ENCODE assay signal across 14 mouse cellular contexts in the genomic region with DNA sequence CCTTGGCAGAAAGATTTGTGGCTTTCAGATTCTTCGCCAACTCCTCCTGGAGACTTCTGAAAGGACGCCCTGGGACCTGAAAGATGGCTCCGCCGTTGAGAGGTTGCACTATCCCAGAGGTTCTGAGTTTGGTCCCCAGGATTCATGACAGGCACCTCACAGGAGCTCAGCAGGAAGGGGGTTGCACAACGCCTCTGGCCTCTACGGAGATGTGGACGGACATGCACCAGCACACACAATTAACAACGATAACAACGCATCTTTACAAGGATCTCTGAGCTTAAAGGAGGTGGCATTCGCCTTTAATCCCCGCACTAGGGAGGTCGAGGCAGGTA. TPM values are rescaled to one million over a fixed set of nuclear protein-coding genes. Genes with fewer than 3 reads are reported as not detected.
DNase-seq lines count a peak whose midpoint lies in the region; ATAC-seq lines count a peak whose summit lies in the region.
"Had no signal": no experiment of that assay in that cellular context is flagged by ENCODE, and none has a peak within 500 bp of the region (broad histone marks: within the 10 kb centered on the region; RNA-seq: fewer than 3 reads in every experiment).

No protein-coding gene starts in this region.

- ATAC-seq in kidney, embryonic 16.5 days (ENCODE audit: low FRiP score, low TSS enrichment) = no peak
- no peak for ATAC-seq in liver, embryonic 11.5 days (replicated peaks; ENCODE audit: low FRiP score)
- no peak for ATAC-seq in stomach, embryonic 16.5 days (ENCODE audit: insufficient read depth, low FRiP score)
- ATAC-seq in midbrain, embryonic 11.5 days (ENCODE audit: low FRiP score) = no peak
- ATAC-seq: forebrain, embryonic 15.5 days had no signal

- no peak for DNase-seq in kidney, adult 18-20 months
- peak; percentile 7 for DNase-seq in thymus, postnatal 14 days
- no peak for DNase-seq in thymus, postnatal 25 days
- DNase-seq in liver, embryonic 11.5 days (ENCODE audit: low spot score) = peak; percentile 31
- DNase-seq in embryonic facial prominence, embryonic 10.5 days (ENCODE audit: low spot score) = no peak
- no peak for DNase-seq in midbrain, embryonic 11.5 days (ENCODE audit: low spot score, missing footprints)
- DNase-seq: adrenal gland, postnatal 10 days; cerebellum, adult 8-10 months had no signal

- H3K27me3 ChIP-seq in kidney, embryonic 16.5 days (ENCODE audit: insufficient read depth, low read length) = no peaks in the 10 kb centered on the region
- no peaks in the 10 kb centered on the region for H3K27me3 ChIP-seq in liver, embryonic 11.5 days (replicated peaks; ENCODE audit: control insufficient read depth, insufficient read depth, low read length)
- no peaks in the 10 kb centered on the region for H3K27me3 ChIP-seq in stomach, embryonic 16.5 days (ENCODE audit: control insufficient read depth, insufficient read depth, low read length)
- peaks cover 61% of the 10 kb centered on the region for H3K27me3 ChIP-seq in embryonic facial prominence, embryonic 10.5 days (replicated peaks; ENCODE audit: low read depth, poor library complexity, severe bottlenecking)
- H3K27me3 ChIP-seq in midbrain, embryonic 11.5 days (ENCODE audit: control insufficient read depth, insufficient read depth, low read length) = no peaks in the 10 kb centered on the region
- H3K27me3 ChIP-seq: forebrain, embryonic 15.5 days had no signal

- WGBS in kidney, embryonic 16.5 days = 64% methylated on average over 12 of the region's 12 CpGs
- 81% methylated on average over 12 of the region's 12 CpGs for WGBS in liver, embryonic 11.5 days
- 83% methylated on average over 12 of the region's 12 CpGs for WGBS in stomach, embryonic 16.5 days
- 91% methylated on average over 12 of the region's 12 CpGs for WGBS in embryonic facial prominence, embryonic 10.5 days
- WGBS in midbrain, embryonic 11.5 days = 87% methylated on average over 12 of the region's 12 CpGs

- peaks cover 59% of the 10 kb centered on the region for H3K4me1 ChIP-seq in kidney, embryonic 16.5 days (ENCODE audit: insufficient read depth, low read length)
- peaks cover 63% of the 10 kb centered on the region for H3K4me1 ChIP-seq in liver, embryonic 11.5 days (replicated peaks; ENCODE audit: control insufficient read depth, insufficient read depth, low read length)
- H3K4me1 ChIP-seq in stomach, embryonic 16.5 days (ENCODE audit: control insufficient read depth, insufficient read depth, low read length) = peaks cover 31% of the 10 kb centered on the region
- H3K4me1 ChIP-seq in embryonic facial prominence, embryonic 10.5 days = peaks cover 63% of the 10 kb centered on the region
- H3K4me1 ChIP-seq in midbrain, embryonic 11.5 days (ENCODE audit: control insufficient read depth, insufficient read depth, low read length) = no peaks in the 10 kb centered on the region
- H3K4me1 ChIP-seq: forebrain, embryonic 15.5 days; midbrain, embryonic 12.5 days had no signal

- no peaks in the 10 kb centered on the region for H3K9me3 ChIP-seq in kidney, embryonic 16.5 days (ENCODE audit: low read length)
- H3K9me3 ChIP-seq in liver, embryonic 11.5 days (ENCODE audit: control insufficient read depth, low read length) = no peaks in the 10 kb centered on the region
- H3K9me3 ChIP-seq in stomach, embryonic 16.5 days (replicated peaks; ENCODE audit: control insufficient read depth, low read length) = no peaks in the 10 kb centered on the region
- H3K9me3 ChIP-seq in embryonic facial prominence, embryonic 10.5 days = no peaks in the 10 kb centered on the region
- no peaks in the 10 kb centered on the region for H3K9me3 ChIP-seq in midbrain, embryonic 11.5 days (ENCODE audit: control insufficient read depth, low read length)
- H3K9me3 ChIP-seq: forebrain, embryonic 15.5 days; heart, embryonic 13.5 days; midbrain, embryonic 12.5 days had no signal

- H3K4me3 ChIP-seq in kidney, embryonic 16.5 days (ENCODE audit: low read length) = no peak overlapping the region
- no peak overlapping the region for H3K4me3 ChIP-seq in liver, embryonic 11.5 days (ENCODE audit: low read depth, low read length)
- H3K4me3 ChIP-seq in stomach, embryonic 16.5 days (replicated peaks; ENCODE audit: low read length) = no peak overlapping the region
- H3K4me3 ChIP-seq in embryonic facial prominence, embryonic 10.5 days = no peak overlapping the region
- H3K4me3 ChIP-seq in midbrain, embryonic 11.5 days (ENCODE audit: low read depth, low read length) = no peak overlapping the region
- H3K4me3 ChIP-seq: forebrain, embryonic 15.5 days; heart, embryonic 13.5 days; midbrain, embryonic 12.5 days; myocyte had no signal

- H3K9ac ChIP-seq in kidney, embryonic 16.5 days (replicated peaks; ENCODE audit: low read length) = peak overlapping the region; percentile 12; the same call in 1 of the 2 replicates
- H3K9ac ChIP-seq in liver, embryonic 11.5 days (ENCODE audit: low read depth, low read length) = no peak overlapping the region
- H3K9ac ChIP-seq in stomach, embryonic 16.5 days (ENCODE audit: low read length) = no peak overlapping the region; the same call in 1 of the 2 replicates
- no peak overlapping the region for H3K9ac ChIP-seq in midbrain, embryonic 11.5 days (ENCODE audit: low read length)
- H3K9ac ChIP-seq: forebrain, embryonic 15.5 days; midbrain, embryonic 12.5 days had no signal

- H3K27ac ChIP-seq in kidney, embryonic 16.5 days (ENCODE audit: low read length) = peak overlapping the region; percentile 97
- H3K27ac ChIP-seq in liver, embryonic 11.5 days (ENCODE audit: low read depth, low read length) = peak overlapping the region; percentile 73; the same call in 1 of the 2 replicates
- peak overlapping the region; percentile 97 for H3K27ac ChIP-seq in stomach, embryonic 16.5 days (ENCODE audit: low read length)
- no peak overlapping the region; the same call in 1 of the 2 replicates for H3K27ac ChIP-seq in embryonic facial prominence, embryonic 10.5 days (replicated peaks)
- H3K27ac ChIP-seq in midbrain, embryonic 11.5 days (ENCODE audit: low read depth, low read length) = no peak overlapping the region
- H3K27ac ChIP-seq: forebrain, embryonic 15.5 days; heart, embryonic 13.5 days; midbrain, embryonic 12.5 days had no signal

- H3K4me2 ChIP-seq in kidney, embryonic 16.5 days (replicated peaks; ENCODE audit: low read depth, low read length) = no peak overlapping the region
- no peak overlapping the region for H3K4me2 ChIP-seq in liver, embryonic 11.5 days
- no peak overlapping the region for H3K4me2 ChIP-seq in stomach, embryonic 16.5 days (ENCODE audit: low read depth, low read length)
- H3K4me2 ChIP-seq in midbrain, embryonic 11.5 days = no peak overlapping the region
- H3K4me2 ChIP-seq: forebrain, embryonic 15.5 days; heart, embryonic 13.5 days; midbrain, embryonic 12.5 days had no signal

- no peaks in the 10 kb centered on the region for H3K36me3 ChIP-seq in kidney, embryonic 16.5 days (ENCODE audit: insufficient read depth, low read length)
- no peaks in the 10 kb centered on the region for H3K36me3 ChIP-seq in liver, embryonic 11.5 days (ENCODE audit: control insufficient read depth, insufficient read depth, low read length)
- no peaks in the 10 kb centered on the region for H3K36me3 ChIP-seq in stomach, embryonic 16.5 days (ENCODE audit: control insufficient read depth, insufficient read depth, low read length)
- no peaks in the 10 kb centered on the region for H3K36me3 ChIP-seq in embryonic facial prominence, embryonic 10.5 days (replicated peaks)
- H3K36me3 ChIP-seq in midbrain, embryonic 11.5 days (ENCODE audit: control insufficient read depth, insufficient read depth, low read length) = no peaks in the 10 kb centered on the region
- H3K36me3 ChIP-seq: forebrain, embryonic 15.5 days; heart, embryonic 13.5 days; midbrain, embryonic 12.5 days had no signal

RNA-seq across cellular contexts. Expression of a gene that starts 29.3 kb away (rescaled TPM):
- polyA plus RNA-seq in kidney, embryonic 16.5 days (2015; fragmentation: Nextera tagmentation; extraction: Ambion mirVana) = 9.5 and 11.4 TPM in 2 replicates
- 24.7 and 26.7 TPM in 2 replicates for polyA plus RNA-seq in liver, embryonic 11.5 days (2014; fragmentation: Nextera tagmentation; extraction: Ambion mirVana)
- polyA plus RNA-seq in stomach, embryonic 16.5 days (2015; fragmentation: Nextera tagmentation; extraction: Ambion mirVana) = 12.7 and 14.5 TPM in 2 replicates
- polyA plus RNA-seq in embryonic facial prominence, embryonic 10.5 days (2016; fragmentation: Nextera tagmentation; extraction: Ambion mirVana) = 10.8 and 12.0 TPM in 2 replicates
- 14.4 and 14.6 TPM in 2 replicates for polyA plus RNA-seq in midbrain, embryonic 11.5 days (2014; fragmentation: Nextera tagmentation; extraction: Ambion mirVana)

Comparison
In these comparisons a context has a peak if more than half of its experiments do, and no peak if none do; other contexts are left out.
1. DNase-seq: peak in thymus, postnatal 14 days (single experiment) and liver, embryonic 11.5 days (single experiment); none in kidney, adult 18-20 months (single experiment), thymus, postnatal 25 days (single experiment), embryonic facial prominence, embryonic 10.5 days (single experiment) and midbrain, embryonic 11.5 days (single experiment).
2. H3K27ac ChIP-seq: peak in kidney, embryonic 16.5 days (single experiment), liver, embryonic 11.5 days (single experiment) and stomach, embryonic 16.5 days (single experiment); none in embryonic facial prominence, embryonic 10.5 days (single experiment) and midbrain, embryonic 11.5 days (single experiment).